Mouse (Mus musculus): ENCODE results near the gene Gm9936.
"Not testable (repeated sequence)": the region's sequence is repeated elsewhere in the genome, so short reads cannot be mapped to it uniquely, and the experiment has no call there.

Gene Gm9936

GRCm38 (mm10) chr5:114842155-114842554 is 16.3 kb downstream of the Gm9936 start:
- in situ Hi-C loops (cut with MboI; ENCODE audit: low sequenced_read_pairs) = not testable (repeated sequence)

GRCm38 (mm10) chr5:114840481-114840880 is 18.0 kb downstream of the Gm9936 start:
- in situ Hi-C loops (cut with MboI; ENCODE audit: low sequenced_read_pairs) = not testable (repeated sequence)

- in situ Hi-C loops (cut with MboI; ENCODE audit: low sequenced_read_pairs) = no loop called here
Observed at GRCm38 (mm10) chr5:114836886-114837285, 21.6 kb downstream of the Gm9936 start.

GRCm38 (mm10) chr5:114829740-114830139 is 28.7 kb downstream of the Gm9936 start:
- in situ Hi-C loops (cut with MboI; ENCODE audit: low sequenced_read_pairs) = no loop called here

GRCm38 (mm10) chr5:114827427-114827826 is 31.1 kb downstream of the Gm9936 start:
- in situ Hi-C loops (cut with MboI; ENCODE audit: low sequenced_read_pairs) = no loop called here

GRCm38 (mm10) chr5:114825978-114826691 is 32.3 kb downstream of the Gm9936 start:
- in situ Hi-C loops (cut with MboI; ENCODE audit: low sequenced_read_pairs) = no loop called here

- in situ Hi-C loops (cut with MboI; ENCODE audit: low sequenced_read_pairs) = no loop called here
Observed at GRCm38 (mm10) chr5:114824197-114824596, 34.3 kb downstream of the Gm9936 start.

- in situ Hi-C loops (cut with MboI; ENCODE audit: low sequenced_read_pairs) = no loop called here
Observed at GRCm38 (mm10) chr5:114822796-114823688, 35.4 kb downstream of the Gm9936 start, which contains the start of gene 1500011B03Rik. TSS of gene 1500011B03Rik (minus strand) at chr5:114823468.

- in situ Hi-C loops (cut with MboI; ENCODE audit: low sequenced_read_pairs) = no loop called here
Observed at GRCm38 (mm10) chr5:114818124-114818523, 40.4 kb downstream of the Gm9936 start.

- in situ Hi-C loops (cut with MboI; ENCODE audit: low sequenced_read_pairs) = no loop called here
Observed at GRCm38 (mm10) chr5:114816599-114816998, 41.9 kb downstream of the Gm9936 start.

GRCm38 (mm10) chr5:114813525-114814181 is 44.8 kb downstream of the Gm9936 start:
- in situ Hi-C loops (cut with MboI; ENCODE audit: low sequenced_read_pairs) = no loop called here

GRCm38 (mm10) chr5:114809826-114810225 is 48.7 kb downstream of the Gm9936 start:
- in situ Hi-C loops (cut with MboI; ENCODE audit: low sequenced_read_pairs) = no loop called here

GRCm38 (mm10) chr5:114809181-114809756 is 49.2 kb downstream of the Gm9936 start:
- in situ Hi-C loops (cut with MboI; ENCODE audit: low sequenced_read_pairs) = no loop called here

GRCm38 (mm10) chr5:114808385-114808784 is 50.1 kb downstream of the Gm9936 start:
- in situ Hi-C loops (cut with MboI; ENCODE audit: low sequenced_read_pairs) = no loop called here

- in situ Hi-C loops (cut with MboI; ENCODE audit: low sequenced_read_pairs) = no loop called here
Observed at GRCm38 (mm10) chr5:114807893-114808292, 50.6 kb downstream of the Gm9936 start.

- in situ Hi-C loops (cut with MboI; ENCODE audit: low sequenced_read_pairs) = no loop called here
Observed at GRCm38 (mm10) chr5:114807468-114807867, 51.0 kb downstream of the Gm9936 start.

GRCm38 (mm10) chr5:114807063-114807462 is 51.4 kb downstream of the Gm9936 start:
- in situ Hi-C loops (cut with MboI; ENCODE audit: low sequenced_read_pairs) = no loop called here

GRCm38 (mm10) chr5:114806636-114807035 is 51.8 kb downstream of the Gm9936 start:
- in situ Hi-C loops (cut with MboI; ENCODE audit: low sequenced_read_pairs) = no loop called here

Measured in CH12F3 (cell line).